Mouse (Mus musculus) hindbrain, embryonic 14.5 days (tissue): Measurements from ENCODE around the gene Csrnp1. TPM values are rescaled to one million over a fixed set of nuclear protein-coding genes. Genes with fewer than 3 reads are reported as not detected.
A peak's percentile ranks its signal among the peaks of the same experiment; 100 is the strongest.

Source experiments
- ATAC-seq: fragments of 200-750 bp; cut with Nextera tagmentation; 2 replicates; pipeline ENCODE4 v1.8.0; 2017; ENCODE audit warnings: moderate number of reproducible peaks, mild to moderate bottlenecking, moderate TSS enrichment, moderate library complexity; ENCODE audit not compliant: low FRiP score
- DNase-seq: peaks from one replicate; pipeline ENCODE4 v3.0.0-alpha.2; 2015; ENCODE audit warnings: low spot score
- H3K27ac ChIP-seq: fragments of 300-500 bp; sonication (generic); 2 replicates; pipeline ENCODE4 v1.5.1; 2014; ENCODE audit warnings: mild to moderate bottlenecking, moderate library complexity
- H3K27me3 ChIP-seq: fragments of 300-500 bp; sonication (generic); 2 replicates; pipeline ENCODE4 v1.6.1; 2014; ENCODE audit warnings: mild to moderate bottlenecking, low read length, mixed read lengths; ENCODE audit not compliant: control insufficient read depth, insufficient read depth
- H3K36me3 ChIP-seq: fragments of 300-500 bp; sonication (generic); replicated peaks from 2 replicates; pipeline ENCODE4 v1.6.1; 2014; ENCODE audit not compliant: control insufficient read depth, insufficient read depth
- H3K4me1 ChIP-seq: fragments of 300-500 bp; sonication (generic); replicated peaks from 2 replicates; pipeline ENCODE4 v1.6.1; 2014; ENCODE audit warnings: antibody characterized with exemption, low read length, mixed read lengths; ENCODE audit not compliant: control insufficient read depth, insufficient read depth
- H3K4me2 ChIP-seq: fragments of 300-500 bp; sonication (generic); replicated peaks from 2 replicates; pipeline ENCODE4 v1.6.1; 2014; ENCODE audit warnings: mild to moderate bottlenecking, moderate library complexity
- H3K4me3 ChIP-seq: fragments of 300-500 bp; sonication (generic); replicated peaks from 2 replicates; pipeline ENCODE4 v1.5.1; 2014; ENCODE audit warnings: mild to moderate bottlenecking, low read length
- H3K9ac ChIP-seq: fragments of 300-500 bp; sonication (generic); 2 replicates; pipeline ENCODE4 v1.6.1; 2014
- H3K9me3 ChIP-seq: fragments of 300-500 bp; sonication (generic); 2 replicates; pipeline ENCODE4 v1.6.1; 2016; ENCODE audit warnings: low read length; ENCODE audit not compliant: control insufficient read depth
- WGBS: fragments of 180-500 bp; shearing (Covaris S2); extraction: QIAGEN DNeasy Blood & Tissue Kit; methylation state at CpG from one replicate; pipeline ENCODE4 v1.1.7; 2014; 5-methylcytosine and 5-hydroxymethylcytosine counted together
- polyA plus RNA-seq: library from polyadenylated mRNA; unstranded; fragments of >200 nt; fragmentation: Nextera tagmentation; extraction: Ambion mirVana; gene quantifications from 2 replicates; pipeline ENCODE4 v1.2.1, GENCODE M21; 2014

Gene Csrnp1
- polyA plus RNA-seq = 0.68 and 0.80 TPM in 2 replicates

GRCm38 (mm10) chr9:119984536-119985011 is at the start of gene Csrnp1:
TSS of gene Csrnp1 (minus strand) at chr9:119984658.
- Histone ChIP-seq H3K27me3 (peaks cover 22% of the 10 kb centered on the region), H3K4me1 (peaks cover 39% of the 10 kb centered on the region), H3K36me3 (no peaks in the 10 kb centered on the region), H3K9ac (peak within 1 kb of the TSS; percentile 64), H3K4me2 (peak within 1 kb of the TSS; percentile 87), H3K9me3 (no peaks in the 10 kb centered on the region), H3K4me3 (peak within 1 kb of the TSS; percentile 69), H3K27ac (no peak within 1 kb of the TSS)
- no peak for DNase-seq
- ATAC-seq = no peak
- WGBS = 4% methylated on average over 14 of the region's 14 CpGs

GRCm38 (mm10) chr9:120032710-120033109 is 48.3 kb upstream of the Csrnp1 start:
- H3K4me2 ChIP-seq = no peak overlapping the region
- no peaks in the 10 kb centered on the region for H3K4me1 ChIP-seq
- no peak overlapping the region for H3K9ac ChIP-seq
- H3K36me3 ChIP-seq = no peaks in the 10 kb centered on the region
- H3K4me3 ChIP-seq = no peak overlapping the region
- DNase-seq = no peak
- WGBS = 86% methylated on average over 6 of the region's 6 CpGs
- no peak overlapping the region for H3K27ac ChIP-seq
- ATAC-seq = no peak
- H3K27me3 ChIP-seq = no peaks in the 10 kb centered on the region
- H3K9me3 ChIP-seq = no peaks in the 10 kb centered on the region

- no peak for ATAC-seq
- 91% methylated on average over 10 of the region's 10 CpGs for WGBS
Measured at GRCm38 (mm10) chr9:120030421-120030820, 46.0 kb upstream of the Csrnp1 start.

GRCm38 (mm10) chr9:120029880-120030279 is 45.4 kb upstream of the Csrnp1 start:
- Histone ChIP-seq H3K9me3 (no peaks in the 10 kb centered on the region), H3K27ac (no peak overlapping the region), H3K4me1 (no peaks in the 10 kb centered on the region), H3K9ac (no peak overlapping the region), H3K36me3 (no peaks in the 10 kb centered on the region), H3K4me3 (no peak overlapping the region), H3K4me2 (no peak overlapping the region), H3K27me3 (no peaks in the 10 kb centered on the region)
- WGBS = 97% methylated on average over 6 of the region's 6 CpGs
- DNase-seq = no peak
- no peak for ATAC-seq

More at GRCm38 (mm10) chr9:120030421-120030820, 46.0 kb upstream of the Csrnp1 start:
- no peak overlapping the region for H3K4me3 ChIP-seq
- no peak for DNase-seq
- no peak overlapping the region for H3K4me2 ChIP-seq
- H3K27ac ChIP-seq = no peak overlapping the region
- H3K27me3 ChIP-seq = no peaks in the 10 kb centered on the region
- H3K4me1 ChIP-seq = no peaks in the 10 kb centered on the region
- H3K9me3 ChIP-seq = no peaks in the 10 kb centered on the region
- no peak overlapping the region for H3K9ac ChIP-seq
- no peaks in the 10 kb centered on the region for H3K36me3 ChIP-seq

- no peaks in the 10 kb centered on the region for H3K27me3 ChIP-seq
- no peak for ATAC-seq
- H3K4me3 ChIP-seq = no peak overlapping the region
- WGBS = 25% methylated on average over 14 of the region's 14 CpGs
- no peaks in the 10 kb centered on the region for H3K9me3 ChIP-seq
- no peaks in the 10 kb centered on the region for H3K4me1 ChIP-seq
- no peaks in the 10 kb centered on the region for H3K36me3 ChIP-seq
- H3K9ac ChIP-seq = no peak overlapping the region
- H3K27ac ChIP-seq = no peak overlapping the region
- peak; percentile 77 for DNase-seq
- H3K4me2 ChIP-seq = no peak overlapping the region
Measured at GRCm38 (mm10) chr9:120027401-120028151, 43.1 kb upstream of the Csrnp1 start.

- H3K4me1 ChIP-seq = no peaks in the 10 kb centered on the region
- no peak for ATAC-seq
Measured at GRCm38 (mm10) chr9:120024625-120025024, 40.2 kb upstream of the Csrnp1 start.

GRCm38 (mm10) chr9:120024171-120024570 is 39.7 kb upstream of the Csrnp1 start:
- Histone ChIP-seq H3K36me3 (no peaks in the 10 kb centered on the region), H3K27me3 (no peaks in the 10 kb centered on the region), H3K9ac (no peak overlapping the region), H3K4me1 (no peaks in the 10 kb centered on the region), H3K4me3 (no peak overlapping the region), H3K4me2 (no peak overlapping the region), H3K27ac (no peak overlapping the region), H3K9me3 (no peaks in the 10 kb centered on the region)
- DNase-seq (no peak), ATAC-seq (no peak)
- whole genome bisulfite sequencing = 78% methylated on average over 10 of the region's 10 CpGs

More at GRCm38 (mm10) chr9:120024625-120025024, 40.2 kb upstream of the Csrnp1 start:
- DNase-seq = no peak
- Histone ChIP-seq H3K4me3 (no peak overlapping the region), H3K9me3 (no peaks in the 10 kb centered on the region), H3K27me3 (no peaks in the 10 kb centered on the region), H3K4me2 (no peak overlapping the region), H3K27ac (no peak overlapping the region), H3K36me3 (no peaks in the 10 kb centered on the region), H3K9ac (no peak overlapping the region)
- WGBS = 89% methylated on average over 5 of the region's 5 CpGs

- DNase-seq = no peak
- no peaks in the 10 kb centered on the region for H3K9me3 ChIP-seq
Measured at GRCm38 (mm10) chr9:120023086-120023811, 38.8 kb upstream of the Csrnp1 start, which contains the start of gene Xirp1. TSS of gene Xirp1 (minus strand) at chr9:120023598.

GRCm38 (mm10) chr9:120021164-120021563 is 36.7 kb upstream of the Csrnp1 start:
- H3K36me3 ChIP-seq = no peaks in the 10 kb centered on the region
- ATAC-seq (no peak), DNase-seq (no peak)
- no peaks in the 10 kb centered on the region for H3K4me1 ChIP-seq
- no peaks in the 10 kb centered on the region for H3K9me3 ChIP-seq
- H3K27ac ChIP-seq = no peak overlapping the region
- H3K4me2 ChIP-seq = no peak overlapping the region
- WGBS = 81% methylated on average over 5 of the region's 5 CpGs
- no peak overlapping the region for H3K9ac ChIP-seq
- no peaks in the 10 kb centered on the region for H3K27me3 ChIP-seq
- no peak overlapping the region for H3K4me3 ChIP-seq

More at GRCm38 (mm10) chr9:120023086-120023811, 38.8 kb upstream of the Csrnp1 start, which contains the start of gene Xirp1:
- no peak within 1 kb of the TSS for H3K4me3 ChIP-seq
- 90% methylated on average over 18 of the region's 18 CpGs for WGBS
- H3K4me2 ChIP-seq = no peak within 1 kb of the TSS
- H3K36me3 ChIP-seq = no peaks in the 10 kb centered on the region
- H3K27ac ChIP-seq = no peak within 1 kb of the TSS
- H3K27me3 ChIP-seq = no peaks in the 10 kb centered on the region
- ATAC-seq = no peak
- no peak within 1 kb of the TSS for H3K9ac ChIP-seq
- H3K4me1 ChIP-seq = no peaks in the 10 kb centered on the region
